ENCODE assay signal across 13 mouse cellular contexts in genomic region chr5:123156763-123157162, GRCm38 (mm10). TPM values are rescaled to one million over a fixed set of nuclear protein-coding genes. Genes with fewer than 3 reads are reported as not detected.
A peak's percentile ranks its signal among the peaks of the same experiment; 100 is the strongest.
DNase-seq lines count a peak whose midpoint lies in the region; ATAC-seq and TF ChIP-seq lines count a peak whose summit lies in the region.
"Had no signal": no experiment of that assay in that cellular context is flagged by ENCODE, and none has a peak within 500 bp of the region (broad histone marks: within the 10 kb centered on the region; RNA-seq: fewer than 3 reads in every experiment).

No protein-coding gene starts in this region.

- peaks cover 11% of the 10 kb centered on the region for H3K4me1 ChIP-seq in liver, embryonic 13.5 days (replicated peaks)
- peaks cover 44% of the 10 kb centered on the region for H3K4me1 ChIP-seq in G1E (ENCODE audit: insufficient read depth, low read depth, low read length)

- no peak overlapping the region for H3K4me2 ChIP-seq in liver, embryonic 13.5 days
- H3K4me2 ChIP-seq: limb, embryonic 15.5 days had no signal

- peak; percentile 57 for TF ChIP-seq CTCF in gastrocnemius, adult 2 months (IDR thresholded peaks at IDR 0.05)
- peak; percentile 57 for TF ChIP-seq CTCF in G1E (IDR thresholded peaks at IDR 0.05; ENCODE audit: low read depth, low read length)

- H3K27ac ChIP-seq in gastrocnemius, adult 2 months = no peak overlapping the region
- no peak overlapping the region for H3K27ac ChIP-seq in liver, embryonic 13.5 days
- H3K27ac ChIP-seq: limb, embryonic 15.5 days had no signal

- H3K36me3 ChIP-seq in liver, embryonic 13.5 days = peaks cover 93% of the 10 kb centered on the region
- H3K36me3 ChIP-seq in G1E (replicated peaks) = peaks cover 98% of the 10 kb centered on the region

- DNase-seq in gastrocnemius, adult 2 months = no peak
- DNase-seq in gastrocnemius, postnatal 25 days = no peak
- DNase-seq in liver, embryonic 13.5 days = no peak
- no peak for DNase-seq in liver
- DNase-seq in G1E (ENCODE audit: low spot score) = no peak
- DNase-seq in urinary bladder, postnatal 36 days (ENCODE audit: low spot score in 2 of 2) = no peak
- no peak for DNase-seq in embryo, embryonic 9.5 days (ENCODE audit: extremely low spot score)

- ATAC-seq in liver, embryonic 13.5 days (ENCODE audit: low read depth) = peak; percentile 16; the same call in 1 of the 2 replicates
- ATAC-seq in G1E (ENCODE audit: extremely low read depth, insufficient number of reproducible peaks, low FRiP score, poor library complexity, severe bottlenecking) = no peak
- ATAC-seq in erythroblast, adult 5-6 weeks (replicated peaks; ENCODE audit: low FRiP score, poor library complexity, severe bottlenecking) = peak; percentile 31; the same call in 1 of the 2 replicates
- ATAC-seq: forebrain, embryonic 14.5 days had no signal

- no peak overlapping the region for H3K9ac ChIP-seq in liver, embryonic 13.5 days
- H3K9ac ChIP-seq: limb, embryonic 15.5 days had no signal

- intact Hi-C loops in gastrocnemius, adult 2 months (cut with DNase I) = no loop called here

- H3K9me3 ChIP-seq in liver, embryonic 13.5 days (replicated peaks) = no peaks in the 10 kb centered on the region
- no peaks in the 10 kb centered on the region for H3K9me3 ChIP-seq in G1E (replicated peaks)
- H3K9me3 ChIP-seq: limb, embryonic 15.5 days had no signal

- H3K27me3 ChIP-seq in liver, embryonic 13.5 days = no peaks in the 10 kb centered on the region
- H3K27me3 ChIP-seq in G1E (ENCODE audit: insufficient read depth, low read length) = no peaks in the 10 kb centered on the region; the same call in 1 of the 2 replicates
- H3K27me3 ChIP-seq: limb, embryonic 15.5 days had no signal

- no peak overlapping the region for H3K4me3 ChIP-seq in gastrocnemius, adult 2 months
- no peak overlapping the region for H3K4me3 ChIP-seq in liver, embryonic 13.5 days (replicated peaks)
- H3K4me3 ChIP-seq in G1E (ENCODE audit: low read depth, low read length) = no peak overlapping the region
- H3K4me3 ChIP-seq: limb, embryonic 15.5 days had no signal

- 85% methylated on average over 12 of the region's 12 CpGs for WGBS in liver, embryonic 13.5 days (ENCODE audit: insufficient replicate concordance)

RNA-seq across cellular contexts. Expression of gene Psmd9, which starts 12.4 kb away (rescaled TPM):
- 10 to 100 TPM; 13.3 to 16.9 TPM for total RNA-seq in gastrocnemius, adult 2 months (2021)
- 10 to 100 TPM; 14.2 to 15.2 TPM for total RNA-seq in gastrocnemius, postnatal 25 days (2021)
- 76.0 and 76.3 TPM in 2 replicates for polyA plus RNA-seq in liver, embryonic 13.5 days (2015; fragmentation: Nextera tagmentation; extraction: Ambion mirVana)
- total RNA-seq in G1E (2014; fragmentation: Nextera tagmentation) (11.6 and 24.2 TPM in 2 replicates), G1E (2017) (22.8 and 25.4 TPM in 2 replicates)
- polyA plus RNA-seq in G1E (2012) = 50.1 and 65.2 TPM in 2 replicates
- 6.9 and 25.5 TPM in 2 replicates for total RNA-seq in erythroblast, adult 5-6 weeks (2015; ENCODE audit: low replicate concordance)
- total RNA-seq in erythroblast, adult 5-6 weeks (2017; ENCODE audit: low replicate concordance) = 13.8 and 28.7 TPM in 2 replicates

RNA-seq across cellular contexts. Expression of gene Setd1b, which starts 14.8 kb away (rescaled TPM):
- total RNA-seq in gastrocnemius, adult 2 months (2021) = 10 to 100 TPM in 1 of 2 experiments, 1 to 10 TPM in 1; 9.8 to 11.3 TPM
- 1 to 10 TPM; 8.1 to 9.6 TPM for total RNA-seq in gastrocnemius, postnatal 25 days (2021)
- polyA plus RNA-seq in liver, embryonic 13.5 days (2015; fragmentation: Nextera tagmentation; extraction: Ambion mirVana) = 3.4 and 3.8 TPM in 2 replicates
- total RNA-seq in G1E (2014; fragmentation: Nextera tagmentation) = 76.5 and 76.7 TPM in 2 replicates
- total RNA-seq in G1E (2017) = 2.1 and 2.3 TPM in 2 replicates
- polyA plus RNA-seq in G1E (2012) = 89.4 and 90.6 TPM in 2 replicates
- 15.6 and 19.2 TPM in 2 replicates for total RNA-seq in erythroblast, adult 5-6 weeks (2015; ENCODE audit: low replicate concordance)
- total RNA-seq in erythroblast, adult 5-6 weeks (2017; ENCODE audit: low replicate concordance) = 5.5 and 7.7 TPM in 2 replicates

RNA-seq across cellular contexts. Expression of gene Rhof, which starts 24.3 kb away (rescaled TPM):
- under 1 TPM; 0.28 to 0.36 TPM for total RNA-seq in gastrocnemius, adult 2 months (2021)
- total RNA-seq in gastrocnemius, postnatal 25 days (2021) = under 1 TPM; 0.23 to 0.38 TPM
- polyA plus RNA-seq in liver, embryonic 13.5 days (2015; fragmentation: Nextera tagmentation; extraction: Ambion mirVana) = 2.5 and 3.4 TPM in 2 replicates
- total RNA-seq in G1E (2014; fragmentation: Nextera tagmentation) (not detected in 2 replicates), G1E (2017) (0.52 and 1.7 TPM in 2 replicates)
- 0.26 and 0.59 TPM in 2 replicates for polyA plus RNA-seq in G1E (2012)
- total RNA-seq in erythroblast, adult 5-6 weeks (2015; ENCODE audit: low replicate concordance) = 1.5 and 2.1 TPM in 2 replicates
- total RNA-seq in erythroblast, adult 5-6 weeks (2017; ENCODE audit: low replicate concordance) = 0.70 and 2.1 TPM in 2 replicates

RNA-seq across cellular contexts. Expression of gene Hpd, which starts 25.8 kb away (rescaled TPM):
- total RNA-seq in gastrocnemius, adult 2 months (2021) = not detected
- total RNA-seq in gastrocnemius, postnatal 25 days (2021) = not detected
- 12.4 and 15.2 TPM in 2 replicates for polyA plus RNA-seq in liver, embryonic 13.5 days (2015; fragmentation: Nextera tagmentation; extraction: Ambion mirVana)
- total RNA-seq in G1E (2014; fragmentation: Nextera tagmentation) = not detected in 2 replicates
- total RNA-seq in G1E (2017) = not detected in 2 replicates
- polyA plus RNA-seq in G1E (2012) = not detected in 2 replicates
- total RNA-seq in erythroblast, adult 5-6 weeks (2015; ENCODE audit: low replicate concordance) = not detected in 2 replicates
- total RNA-seq in erythroblast, adult 5-6 weeks (2017; ENCODE audit: low replicate concordance) = not detected in 2 replicates
- total RNA-seq: layer of hippocampus, adult 8-10 months; monocyte, adult 5-6 weeks had no signal
- polyA plus RNA-seq: forebrain, embryonic 14.5 days; heart, embryonic 14.5 days; limb, embryonic 15.5 days had no signal
